Mouse (Mus musculus): ENCODE data around the gene Megf11.
A peak's percentile ranks its signal among the peaks of the same experiment; 100 is the strongest.
"Not testable (repeated sequence)": the region's sequence is repeated elsewhere in the genome, so short reads cannot be mapped to it uniquely, and the experiment has no call there.

The Megf11 gene

GRCm38 (mm10) chr9:64466090-64466489 lies 80.7 kb downstream of the Megf11 start:
- no peak for DNase-seq (ENCODE audit: low spot score in 2 of 2)

- DNase-seq (ENCODE audit: low spot score in 2 of 2), result no peak
Measured at GRCm38 (mm10) chr9:64466564-64466963, 81.1 kb downstream of the Megf11 start.

- DNase-seq (ENCODE audit: low spot score in 2 of 2), result no peak
Measured at GRCm38 (mm10) chr9:64470806-64471205, 85.4 kb downstream of the Megf11 start.

GRCm38 (mm10) chr9:64471336-64471735 lies 85.9 kb downstream of the Megf11 start:
- DNase-seq (ENCODE audit: low spot score in 2 of 2), result no peak

GRCm38 (mm10) chr9:64472165-64472564 lies 86.7 kb downstream of the Megf11 start:
- DNase-seq (ENCODE audit: low spot score in 2 of 2), result no peak

- no peak for DNase-seq (ENCODE audit: low spot score in 2 of 2)
Measured at GRCm38 (mm10) chr9:64472743-64473142, 87.3 kb downstream of the Megf11 start.

- DNase-seq (ENCODE audit: low spot score in 2 of 2), result no peak
Measured at GRCm38 (mm10) chr9:64473170-64473569, 87.7 kb downstream of the Megf11 start.

- peak in 1 of 2 experiments; percentile 8 for DNase-seq (ENCODE audit: low spot score in 2 of 2)
Measured at GRCm38 (mm10) chr9:64473695-64474094, 88.3 kb downstream of the Megf11 start.

- no peak for DNase-seq (ENCODE audit: low spot score in 2 of 2)
Measured at GRCm38 (mm10) chr9:64474142-64474541, 88.7 kb downstream of the Megf11 start.

- no peak for DNase-seq (ENCODE audit: low spot score in 2 of 2)
Measured at GRCm38 (mm10) chr9:64475942-64476341, 90.5 kb downstream of the Megf11 start.

GRCm38 (mm10) chr9:64477397-64477796 lies 92.0 kb downstream of the Megf11 start:
- DNase-seq (ENCODE audit: low spot score in 2 of 2), result not testable (repeated sequence)

- DNase-seq (ENCODE audit: low spot score in 2 of 2), result no peak
Measured at GRCm38 (mm10) chr9:64482126-64482525, 96.7 kb downstream of the Megf11 start.

- DNase-seq (ENCODE audit: low spot score in 2 of 2), result no peak
Measured at GRCm38 (mm10) chr9:64487377-64487776, 102.0 kb downstream of the Megf11 start.

GRCm38 (mm10) chr9:64494647-64495046 lies 109.2 kb downstream of the Megf11 start:
- DNase-seq (ENCODE audit: low spot score in 2 of 2), result peak in 1 of 2 experiments; percentile 23

GRCm38 (mm10) chr9:64498929-64499328 lies 113.5 kb downstream of the Megf11 start:
- DNase-seq (ENCODE audit: low spot score in 2 of 2), result peak; percentile 27 to 44

- DNase-seq (ENCODE audit: low spot score in 2 of 2), result peak; percentile 62 to 63
Measured at GRCm38 (mm10) chr9:64501211-64501610, 115.8 kb downstream of the Megf11 start.

GRCm38 (mm10) chr9:64503996-64504395 lies 118.6 kb downstream of the Megf11 start:
- DNase-seq (ENCODE audit: low spot score in 2 of 2), result no peak

GRCm38 (mm10) chr9:64504456-64504855 lies 119.0 kb downstream of the Megf11 start:
- no peak for DNase-seq (ENCODE audit: low spot score in 2 of 2)

GRCm38 (mm10) chr9:64504921-64505320 lies 119.5 kb downstream of the Megf11 start:
- DNase-seq (ENCODE audit: low spot score in 2 of 2), result no peak

- no peak for DNase-seq (ENCODE audit: low spot score in 2 of 2)
Measured at GRCm38 (mm10) chr9:64506440-64507206, 121.2 kb downstream of the Megf11 start.

- no peak for DNase-seq (ENCODE audit: low spot score in 2 of 2)
Measured at GRCm38 (mm10) chr9:64507207-64507517, 121.7 kb downstream of the Megf11 start.

GRCm38 (mm10) chr9:64507995-64508394 lies 122.6 kb downstream of the Megf11 start:
- no peak for DNase-seq (ENCODE audit: low spot score in 2 of 2)

- no peak for DNase-seq (ENCODE audit: low spot score in 2 of 2)
Measured at GRCm38 (mm10) chr9:64514826-64515225, 129.4 kb downstream of the Megf11 start.
